Mouse (Mus musculus) testis, adult 2 months (tissue): ENCODE measurements at regions not wholly inside any gene's neighbourhood (a gene's known extent, or its start where the extent isn't known, plus 50 kb on each side); places are given as distances from the start of the nearest gene placed in this dataset.

Experiments used
- CTCF ChIP-seq: fragments of 200-500 bp; IDR thresholded peaks from 2 replicates; pipeline ENCODE4 v1.5.1; 2012; ENCODE audit warnings: low read depth, mild to moderate bottlenecking, inconsistent platforms, low read length, moderate library complexity; ENCODE audit not compliant: control insufficient read depth, insufficient read depth, insufficient replicate concordance
- POLR2A ChIP-seq: fragments of 200-500 bp; IDR thresholded peaks from 2 replicates; pipeline ENCODE4 v1.6.1; 2012; ENCODE audit warnings: low read depth, mild to moderate bottlenecking, inconsistent platforms, low read length, moderate library complexity; ENCODE audit not compliant: control insufficient read depth

DNA sequence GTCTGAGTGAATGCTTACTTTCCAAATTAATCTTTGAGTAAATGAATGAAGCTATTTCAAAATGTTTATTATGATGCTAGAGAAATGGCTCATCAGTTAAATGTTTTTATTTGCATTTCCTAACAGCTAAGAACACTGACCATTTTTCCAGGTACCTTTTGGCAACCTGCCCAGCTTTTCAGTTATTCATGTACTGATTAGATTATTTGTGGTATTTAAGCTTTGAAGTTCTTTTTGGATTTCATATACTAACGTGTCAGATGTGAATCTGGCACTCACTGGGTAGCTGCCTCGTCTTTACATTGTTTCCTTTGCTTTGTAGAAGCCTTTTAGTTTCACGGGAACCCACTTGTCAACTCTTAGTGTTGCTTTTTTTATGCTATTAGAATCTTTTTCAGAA is 79.3 kb upstream of the Zfp280d start:
- no peak for TF ChIP-seq CTCF
- no peak for TF ChIP-seq POLR2A
